Mouse (Mus musculus) adrenal gland, postnatal 4 days (tissue): ENCODE results near the gene Enam. TPM values are rescaled to one million over a fixed set of nuclear protein-coding genes. Genes with fewer than 3 reads are reported as not detected.

Experiments
- total RNA-seq, 2 experiments: library from RNA; stranded (reverse); gene quantifications; 2 replicates each; pipeline ENCODE4 v1.2.3; 2021

The Enam gene
- total RNA-seq, 2 experiments from 2014 or later, result not detected

Other genes starting within 250 kb of the Enam start
- not detected for gene Gm7714, start 219.1 kb upstream of the Enam start, total RNA-seq
- gene Prol1, start 170.7 kb upstream of the Enam start, total RNA-seq, result not detected
- not detected for gene Amtn, start 111.9 kb upstream of the Enam start, total RNA-seq
- not detected for gene Ambn, start 32.0 kb upstream of the Enam start, total RNA-seq
- under 1 TPM; 0.28 to 0.45 TPM for gene Jchain, start 39.9 kb downstream of the Enam start, total RNA-seq
- 10 to 100 TPM; 37.4 to 39.1 TPM for gene Utp3, start 66.5 kb downstream of the Enam start, total RNA-seq
- gene Rufy3, start 77.1 kb downstream of the Enam start, total RNA-seq, result 10 to 100 TPM; 48.8 to 49.6 TPM
- gene Grsf1, start 188.2 kb downstream of the Enam start, total RNA-seq, result 100 to 1,000 TPM; 141 to 146 TPM
- 10 to 100 TPM; 42.6 to 44.1 TPM for gene Mob1b, start 232.9 kb downstream of the Enam start, total RNA-seq